Mouse (Mus musculus): Measurements from ENCODE around the gene Ermard.

The Ermard gene

GRCm38 (mm10) chr17:15060356-15060755, 19.3 kb downstream of the Ermard start:
- no peak for DNase-seq (ENCODE audit: low read depth)

DNA sequence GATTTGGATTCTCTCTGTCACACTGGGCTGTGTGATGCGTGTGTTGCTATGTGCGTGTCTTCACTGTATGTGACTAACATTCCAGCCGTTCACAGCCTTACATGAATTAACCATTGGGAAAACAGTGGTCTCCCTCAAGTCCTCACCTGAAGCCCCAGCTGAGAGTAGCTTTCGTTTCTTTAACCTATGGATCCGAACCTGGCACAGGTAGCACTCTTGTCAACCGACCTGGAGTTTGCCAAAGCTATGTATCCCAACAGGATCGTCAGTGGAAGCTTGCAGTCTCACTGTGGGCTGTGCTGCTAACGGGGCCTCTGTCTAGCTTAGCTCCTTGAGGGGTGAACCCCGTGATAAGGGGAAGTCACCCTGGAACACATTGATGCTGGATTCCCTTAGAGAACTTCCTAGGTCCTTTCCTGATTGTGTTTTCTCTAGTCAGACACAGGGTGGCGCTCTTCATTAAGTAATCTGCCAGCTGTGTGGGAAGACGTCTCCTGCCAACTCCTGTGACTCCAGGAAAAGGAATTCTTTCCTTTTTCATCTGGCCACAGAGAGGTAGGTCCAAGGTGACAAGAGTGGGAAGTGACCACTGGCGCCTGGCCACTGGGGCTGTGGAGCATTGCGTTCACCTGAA, 24.5 kb downstream of the Ermard start:
- DNase-seq (ENCODE audit: low read depth): peak; percentile 61

GRCm38 (mm10) chr17:15066066-15066465, 25.1 kb downstream of the Ermard start:
- no peak for DNase-seq (ENCODE audit: low read depth)

GRCm38 (mm10) chr17:15066911-15067310, 25.9 kb downstream of the Ermard start:
- DNase-seq (ENCODE audit: low read depth): no peak

DNA sequence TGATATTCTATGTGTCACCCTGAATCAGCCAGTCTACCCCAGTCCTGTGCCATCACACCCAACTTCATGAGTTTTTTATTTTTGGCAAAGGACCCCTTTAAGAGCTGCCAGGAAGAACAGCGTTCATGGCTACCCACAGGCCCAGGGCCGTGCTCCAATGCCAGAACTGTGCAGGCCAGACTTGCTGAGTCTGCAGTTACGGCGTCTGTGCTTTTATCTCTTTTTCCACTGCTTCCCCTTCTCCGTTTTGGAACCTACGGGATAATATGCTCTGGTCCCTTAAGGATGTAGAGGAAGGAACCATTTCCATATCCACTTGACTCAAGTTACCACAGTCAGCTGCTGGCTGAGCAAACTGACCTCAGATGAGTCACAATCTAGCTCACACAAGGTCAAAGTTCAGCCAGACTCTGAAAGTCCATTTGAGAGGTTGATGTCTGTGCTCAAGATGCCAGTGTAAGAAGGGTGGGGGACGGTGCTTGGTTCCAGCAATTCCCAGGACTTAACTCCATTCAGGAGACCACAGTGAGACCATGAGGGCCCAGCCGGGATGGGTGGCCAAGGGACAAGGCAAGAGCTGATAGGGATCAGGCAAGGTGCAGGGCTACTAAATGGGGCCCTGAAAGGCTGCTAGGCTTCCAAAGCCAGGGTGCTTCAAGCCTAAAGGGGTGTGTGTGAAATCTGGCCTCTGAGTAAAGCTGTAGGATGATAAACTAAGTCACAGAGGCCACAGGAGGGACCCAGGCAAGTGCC, 27.2 kb downstream of the Ermard start:
- peak; percentile 37 for DNase-seq (ENCODE audit: low read depth)

- no peak for DNase-seq (ENCODE audit: low read depth)
Observed at GRCm38 (mm10) chr17:15069124-15069523, 28.1 kb downstream of the Ermard start.

- DNase-seq (ENCODE audit: low read depth): no peak
Observed at GRCm38 (mm10) chr17:15072211-15072610, 31.2 kb downstream of the Ermard start.

- no peak for DNase-seq (ENCODE audit: low read depth)
Observed at GRCm38 (mm10) chr17:15075033-15075432, 34.0 kb downstream of the Ermard start.

DNA sequence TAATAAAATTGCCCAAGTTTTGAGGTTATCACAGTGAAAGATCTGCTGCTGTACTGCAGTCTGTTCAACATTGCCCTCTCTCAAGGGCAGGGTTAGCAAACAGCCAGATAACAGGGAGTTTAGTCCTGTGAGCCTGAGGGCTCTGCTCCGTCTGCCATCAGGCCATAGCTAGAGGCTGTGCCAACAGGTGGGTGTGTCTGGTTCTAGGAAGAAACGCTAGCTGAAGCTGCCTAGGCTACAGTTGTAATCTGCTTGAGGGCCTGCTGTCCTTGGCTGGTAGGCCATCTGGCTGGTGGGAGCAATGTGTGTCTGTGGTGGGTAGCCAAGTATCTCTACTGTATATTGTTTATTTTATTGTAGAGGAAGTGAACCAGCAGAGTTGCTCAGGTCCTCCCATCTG, 36.5 kb downstream of the Ermard start:
- DNase-seq (ENCODE audit: low read depth): no peak

GRCm38 (mm10) chr17:15084226-15084848, 43.3 kb downstream of the Ermard start:
- no peak for DNase-seq (ENCODE audit: low read depth)

- DNase-seq (ENCODE audit: low read depth): no peak
Observed at GRCm38 (mm10) chr17:15085006-15085405, 44.0 kb downstream of the Ermard start.

GRCm38 (mm10) chr17:15088166-15088565, 47.2 kb downstream of the Ermard start:
- DNase-seq (ENCODE audit: low read depth): no peak

- no peak for DNase-seq (ENCODE audit: low read depth)
Observed at GRCm38 (mm10) chr17:15088591-15089001, 47.6 kb downstream of the Ermard start.

- DNase-seq (ENCODE audit: low read depth): no peak
Observed at GRCm38 (mm10) chr17:15091739-15092138, 50.7 kb downstream of the Ermard start.

DNA sequence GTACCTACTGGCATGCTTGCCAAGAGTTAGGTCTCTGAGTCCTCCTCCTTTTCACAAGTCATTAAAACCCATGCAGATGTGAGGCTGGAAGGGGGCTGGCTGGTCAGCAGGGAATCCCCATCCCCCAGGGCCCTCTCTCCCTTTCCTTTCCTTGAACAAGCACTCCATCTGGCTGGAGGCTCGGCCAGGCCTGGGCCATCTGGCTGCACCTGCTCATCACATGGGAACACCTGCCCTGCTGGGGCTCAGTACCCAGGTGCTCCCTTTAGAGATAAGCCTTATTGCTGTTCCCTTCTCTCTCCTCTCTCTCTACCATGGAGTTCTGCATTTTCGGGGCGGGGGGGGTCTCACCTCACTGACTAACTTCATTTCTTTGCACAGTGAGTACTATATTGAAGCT, 52.5 kb downstream of the Ermard start:
- DNase-seq (ENCODE audit: low read depth): no peak

GRCm38 (mm10) chr17:15096853-15097252, 55.8 kb downstream of the Ermard start:
- no peak for DNase-seq (ENCODE audit: low read depth)

GRCm38 (mm10) chr17:15098677-15099076, 57.7 kb downstream of the Ermard start:
- no peak for DNase-seq (ENCODE audit: low read depth)

DNA sequence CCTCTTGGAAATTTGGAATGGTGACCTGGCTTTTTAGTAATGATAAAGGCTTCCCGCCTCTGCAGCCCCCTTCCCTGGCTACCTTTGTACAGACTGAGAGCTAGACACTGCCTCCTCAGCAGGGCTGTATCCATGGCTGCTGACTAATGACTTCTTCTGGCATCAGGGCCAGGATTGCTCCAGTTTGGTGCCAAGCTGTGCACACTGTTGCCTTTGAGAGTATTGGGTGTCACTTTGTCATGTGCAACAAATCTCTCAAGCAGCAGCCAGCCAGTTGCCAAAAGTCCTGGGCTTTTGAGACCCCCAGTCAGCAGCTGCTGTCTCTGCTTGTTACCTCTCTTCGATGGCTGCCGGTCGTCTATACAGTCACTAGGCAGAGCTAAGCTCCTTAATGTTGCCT, 60.3 kb downstream of the Ermard start:
- no peak for DNase-seq (ENCODE audit: low read depth)

GRCm38 (mm10) chr17:15107143-15107649, 66.2 kb downstream of the Ermard start:
- DNase-seq (ENCODE audit: low read depth): no peak

DNA sequence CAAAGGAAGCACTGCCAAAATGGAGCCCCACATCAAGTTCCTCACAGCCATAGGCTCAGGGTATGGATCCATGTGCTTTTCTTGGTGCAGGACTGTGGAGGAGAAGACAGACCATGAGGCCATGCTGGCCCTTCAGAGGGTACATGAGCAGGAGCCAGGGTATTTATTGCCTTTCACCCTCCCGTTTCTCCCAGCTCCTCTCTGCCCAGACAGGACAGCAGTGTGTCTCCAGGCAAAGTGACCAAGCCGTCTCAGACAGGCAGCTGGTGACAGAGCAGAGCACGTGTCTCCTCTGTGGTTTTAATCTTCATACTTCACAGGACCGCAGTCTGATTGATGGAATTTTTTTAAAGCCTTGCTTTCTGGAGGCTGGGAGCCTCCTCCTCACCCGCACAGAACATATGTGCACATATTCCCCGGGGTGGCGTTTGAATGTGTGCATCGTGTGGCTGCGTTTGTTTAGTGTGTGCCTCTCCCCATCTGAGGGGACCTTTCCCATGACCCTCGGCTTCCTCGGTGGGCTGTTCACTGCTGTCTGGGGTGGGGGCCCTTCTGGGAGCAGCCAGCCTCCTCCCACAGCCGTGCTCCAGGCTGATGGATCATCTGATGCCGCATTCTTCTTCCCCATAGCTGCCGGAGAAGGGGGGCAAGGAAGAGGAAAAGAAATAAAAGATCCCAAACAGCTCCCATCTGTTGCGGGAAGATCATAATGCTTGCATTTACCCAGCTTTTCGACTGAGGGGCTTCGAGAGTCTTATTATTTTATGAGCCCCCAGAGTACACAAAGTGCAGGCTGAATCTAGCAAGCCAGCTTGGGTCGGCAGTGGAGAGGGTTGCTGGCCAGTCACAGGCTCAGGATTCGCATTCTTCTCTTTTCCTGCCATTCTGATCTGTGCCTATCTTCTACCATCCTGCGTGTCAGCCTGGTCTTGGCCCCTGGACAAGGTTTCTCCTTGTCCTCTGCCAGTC, 67.7 kb downstream of the Ermard start:
- peak; percentile 33 for DNase-seq (ENCODE audit: low read depth)

- no peak for DNase-seq (ENCODE audit: low read depth)
Observed at GRCm38 (mm10) chr17:15115550-15115949, 74.5 kb downstream of the Ermard start.

- no peak for DNase-seq (ENCODE audit: low read depth)
Observed at GRCm38 (mm10) chr17:15120096-15120495, 79.1 kb downstream of the Ermard start.
